Mouse (Mus musculus) stomach, embryonic 14.5 days (tissue): ENCODE measurements at regions not wholly inside any gene's neighbourhood (a gene's known extent, or its start where the extent isn't known, plus 50 kb on each side); places are given as distances from the start of the nearest gene placed in this dataset.
A peak's percentile ranks its signal among the peaks of the same experiment; 100 is the strongest.

Experiments
- ATAC-seq: fragments of 200-750 bp; cut with Nextera tagmentation; 2 replicates; pipeline ENCODE4 v1.8.0; 2017; ENCODE audit warnings: low read depth, moderate TSS enrichment; ENCODE audit not compliant: insufficient number of reproducible peaks, insufficient read depth, low FRiP score
- H3K27ac ChIP-seq: fragments of 300-500 bp; sonication (generic); 2 replicates; pipeline ENCODE4 v1.5.1; 2014; ENCODE audit warnings: mild to moderate bottlenecking, low read length, moderate library complexity, mixed read lengths
- H3K27me3 ChIP-seq: fragments of 300-500 bp; sonication (generic); 2 replicates; pipeline ENCODE4 v1.6.1; 2014; ENCODE audit warnings: low read length, control low read depth, mixed read lengths; ENCODE audit not compliant: control insufficient read depth, insufficient read depth
- H3K36me3 ChIP-seq: fragments of 300-500 bp; sonication (generic); 2 replicates; pipeline ENCODE4 v1.6.1; 2014; ENCODE audit warnings: mild to moderate bottlenecking, control low read depth, low read length, moderate library complexity, mixed read lengths; ENCODE audit not compliant: control insufficient read depth, insufficient read depth
- H3K4me1 ChIP-seq: fragments of 300-500 bp; sonication (generic); 2 replicates; pipeline ENCODE4 v1.6.1; 2014; ENCODE audit warnings: low read length, control low read depth, mixed read lengths; ENCODE audit not compliant: control insufficient read depth, insufficient read depth
- H3K4me2 ChIP-seq: fragments of 300-500 bp; sonication (generic); replicated peaks from 2 replicates; pipeline ENCODE4 v1.6.1; 2014; ENCODE audit warnings: low read depth, low read length, control low read depth
- H3K4me3 ChIP-seq: fragments of 300-500 bp; sonication (generic); 2 replicates; pipeline ENCODE4 v1.5.1; 2014; ENCODE audit warnings: low read depth, low read length, control low read depth
- H3K9ac ChIP-seq: fragments of 300-500 bp; sonication (generic); replicated peaks from 2 replicates; pipeline ENCODE4 v1.6.1; 2014; ENCODE audit warnings: low read depth, mild to moderate bottlenecking, control low read depth, low read length, moderate library complexity, mixed read lengths
- H3K9me3 ChIP-seq: fragments of 300-500 bp; sonication (generic); 2 replicates; pipeline ENCODE4 v1.6.1; 2016; ENCODE audit warnings: low read depth, low read length, control low read depth; ENCODE audit not compliant: control insufficient read depth
- WGBS: fragments of 180-500 bp; shearing (Covaris S2); extraction: QIAGEN DNeasy Blood & Tissue Kit; methylation state at CpG from one replicate; pipeline ENCODE4 v1.1.7; 2014; 5-methylcytosine and 5-hydroxymethylcytosine counted together

DNA sequence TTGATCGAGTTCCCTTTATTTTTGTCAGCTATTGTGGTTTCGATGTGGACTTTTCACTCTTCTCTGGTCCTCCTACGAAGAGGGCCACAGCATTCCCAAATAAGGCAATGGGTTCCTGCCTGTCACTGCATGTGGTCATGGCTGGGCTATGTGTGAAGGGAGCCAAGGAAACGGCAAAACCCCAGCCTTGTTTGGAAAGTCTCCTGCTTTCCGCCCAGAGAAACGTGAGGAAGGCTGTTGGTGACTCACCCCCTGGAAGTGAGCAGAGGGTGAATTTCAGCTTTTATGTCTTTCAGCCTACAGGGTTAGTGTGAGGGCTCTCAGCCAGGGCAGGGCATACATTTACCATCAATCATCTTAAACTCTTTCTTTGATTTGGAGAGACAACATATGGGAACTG, 76.3 kb upstream of the Egfl6 start:
- Histone ChIP-seq H3K4me1 (no peaks in the 10 kb centered on the region), H3K9me3 (no peaks in the 10 kb centered on the region), H3K36me3 (no peaks in the 10 kb centered on the region), H3K27me3 (no peaks in the 10 kb centered on the region), H3K9ac (no peak overlapping the region), H3K4me3 (no peak overlapping the region), H3K4me2 (no peak overlapping the region), H3K27ac (peak overlapping the region; percentile 87)
- ATAC-seq: peak; percentile 74
- 38% methylated on average over 6 of the region's 6 CpGs for WGBS

DNA sequence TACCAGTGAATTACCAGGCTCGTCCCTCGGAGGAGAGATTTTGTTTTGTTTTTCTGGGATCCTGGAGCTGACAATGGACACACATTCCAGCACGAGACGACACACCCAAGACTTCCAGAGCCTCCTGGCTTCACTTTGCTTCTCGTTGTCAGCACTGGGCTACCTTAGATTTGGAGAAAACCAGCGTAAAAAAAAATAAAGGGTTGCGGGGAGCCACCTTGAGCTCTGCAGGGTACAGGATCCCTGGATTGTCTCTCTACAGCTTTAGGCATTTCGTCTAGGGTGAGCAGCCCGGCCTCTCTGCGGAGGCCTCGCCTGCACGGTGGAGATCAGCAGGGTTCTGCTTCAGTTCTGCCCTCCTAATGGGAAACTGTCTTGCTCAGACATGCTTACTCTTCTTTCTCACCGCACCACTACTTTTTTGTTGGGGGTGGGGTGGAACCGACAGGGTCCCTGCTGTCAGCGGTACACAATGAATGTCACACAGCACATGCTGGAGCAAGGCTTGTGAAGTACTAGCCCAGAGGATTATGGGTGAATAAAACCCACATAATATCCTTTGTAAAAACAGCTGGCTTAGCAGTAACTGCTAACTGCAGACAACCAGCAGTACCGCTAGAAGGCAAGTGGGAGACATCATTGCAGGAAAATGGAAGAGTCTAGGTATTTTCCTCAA, 75.7 kb upstream of the Egfl6 start:
- no peaks in the 10 kb centered on the region for H3K36me3 ChIP-seq
- H3K9me3 ChIP-seq: no peaks in the 10 kb centered on the region
- peak overlapping the region; percentile 87 for H3K27ac ChIP-seq
- H3K4me2 ChIP-seq: 0 out of 2 replicates have a peak overlapping the region, but pooled peaks have one; percentile 13
- no peaks in the 10 kb centered on the region for H3K4me1 ChIP-seq
- ATAC-seq: peak; percentile 75
- no peak overlapping the region for H3K4me3 ChIP-seq
- no peaks in the 10 kb centered on the region for H3K27me3 ChIP-seq
- no peak overlapping the region for H3K9ac ChIP-seq
- WGBS: 21% methylated on average over 16 of the region's 16 CpGs

DNA sequence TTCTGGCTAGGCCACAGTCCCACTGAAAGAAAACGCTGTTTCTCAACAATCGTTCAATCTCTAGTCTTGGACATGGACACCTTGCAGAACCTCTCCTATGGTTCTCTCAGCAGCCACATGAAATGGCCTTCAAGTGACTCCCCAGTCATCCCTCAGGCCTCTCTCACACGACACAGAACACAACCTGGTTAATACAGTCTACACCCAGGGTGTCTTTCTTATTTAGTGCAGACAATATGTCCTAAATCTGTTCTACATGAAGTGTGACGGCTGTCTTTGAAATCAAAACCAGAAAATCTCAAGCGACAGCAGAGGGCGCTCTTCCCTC, 75.2 kb upstream of the Egfl6 start:
- whole genome bisulfite sequencing: 32% methylated on average over 6 of the region's 6 CpGs
- no peak overlapping the region for H3K4me3 ChIP-seq
- ATAC-seq: no peak
- no peak overlapping the region for H3K4me2 ChIP-seq
- H3K27me3 ChIP-seq: no peaks in the 10 kb centered on the region
- H3K9me3 ChIP-seq: no peaks in the 10 kb centered on the region
- no peaks in the 10 kb centered on the region for H3K36me3 ChIP-seq
- no peak overlapping the region for H3K9ac ChIP-seq
- peak overlapping the region; percentile 87 for H3K27ac ChIP-seq
- H3K4me1 ChIP-seq: no peaks in the 10 kb centered on the region

DNA sequence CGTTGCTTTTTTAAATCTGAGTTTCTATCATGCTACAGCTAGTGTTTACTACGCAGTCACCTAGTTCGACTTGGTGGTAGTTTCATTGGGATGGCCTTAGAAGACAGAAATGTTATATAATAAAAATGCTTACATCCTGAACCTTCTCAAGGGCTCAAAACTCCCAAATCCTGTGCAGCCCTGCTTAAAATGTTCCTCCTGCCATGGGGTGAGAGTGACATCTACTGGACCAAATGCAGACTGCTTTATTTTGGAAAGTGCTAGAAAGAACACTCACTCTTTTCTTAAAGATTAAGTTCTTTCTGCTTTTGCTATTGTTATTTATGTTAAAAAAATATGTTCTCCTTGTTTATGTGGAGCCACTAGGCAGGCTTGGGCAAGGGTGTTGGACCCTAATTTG, 66.9 kb upstream of the Egfl6 start:
- H3K4me1 ChIP-seq: no peaks in the 10 kb centered on the region
- no peak for ATAC-seq
- no peaks in the 10 kb centered on the region for H3K27me3 ChIP-seq
- H3K9ac ChIP-seq: no peak overlapping the region
- H3K4me2 ChIP-seq: no peak overlapping the region
- 57% methylated on average over 3 of the region's 3 CpGs for WGBS
- no peak overlapping the region for H3K27ac ChIP-seq
- H3K9me3 ChIP-seq: no peaks in the 10 kb centered on the region
- no peak overlapping the region for H3K4me3 ChIP-seq
- no peaks in the 10 kb centered on the region for H3K36me3 ChIP-seq

DNA sequence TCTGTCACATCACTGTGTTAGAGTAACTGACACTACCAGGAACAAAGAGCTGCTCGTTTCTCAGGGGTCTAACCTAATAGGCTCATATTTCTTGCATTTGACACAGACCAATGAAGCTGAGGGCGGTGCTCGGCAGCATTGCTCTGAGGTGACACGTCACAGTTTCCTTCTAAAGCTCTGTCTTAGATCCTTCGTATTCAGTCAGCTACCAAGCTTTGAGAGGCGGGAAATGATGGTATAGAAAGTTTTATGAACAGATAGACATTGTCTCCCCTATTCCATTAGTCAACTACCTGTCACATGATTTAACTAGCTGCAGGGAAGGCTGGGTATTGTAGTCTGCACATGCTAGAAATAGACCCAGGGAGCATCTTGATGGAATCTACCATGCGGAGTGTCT, 60.2 kb upstream of the Egfl6 start:
- 43% methylated on average over 7 of the region's 7 CpGs for WGBS
- no peaks in the 10 kb centered on the region for H3K9me3 ChIP-seq
- no peak overlapping the region for H3K9ac ChIP-seq
- H3K36me3 ChIP-seq: no peaks in the 10 kb centered on the region
- no peaks in the 10 kb centered on the region for H3K4me1 ChIP-seq
- H3K4me2 ChIP-seq: peak overlapping the region; percentile 22; the same call in 1 of the 2 replicates
- no peak overlapping the region for H3K4me3 ChIP-seq
- ATAC-seq: no peak
- no peak overlapping the region for H3K27ac ChIP-seq
- H3K27me3 ChIP-seq: no peaks in the 10 kb centered on the region

DNA sequence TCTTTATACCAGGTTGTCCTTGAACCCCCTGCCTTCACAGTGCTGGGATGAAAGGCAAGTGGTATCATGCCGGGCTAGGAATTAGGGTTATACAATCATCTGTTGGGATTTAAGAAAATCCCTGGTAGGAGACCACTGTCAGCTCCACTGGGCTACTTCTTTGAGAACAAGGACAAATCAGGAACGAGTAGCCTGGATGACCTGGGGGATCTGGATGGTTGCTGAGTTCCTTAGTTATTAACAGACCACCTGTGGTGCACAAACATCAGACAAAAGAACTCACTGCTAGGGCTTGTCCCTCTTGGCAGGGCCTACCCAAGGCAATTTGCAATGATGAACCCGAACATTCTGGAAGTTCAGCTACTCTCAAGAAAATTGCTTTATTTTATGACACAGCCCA, 55.7 kb upstream of the Egfl6 start:
- H3K4me3 ChIP-seq: no peak overlapping the region
- no peak overlapping the region for H3K9ac ChIP-seq
- H3K27me3 ChIP-seq: no peaks in the 10 kb centered on the region
- H3K27ac ChIP-seq: no peak overlapping the region
- 58% methylated on average over 3 of the region's 3 CpGs for WGBS
- no peaks in the 10 kb centered on the region for H3K9me3 ChIP-seq
- ATAC-seq: no peak
- H3K4me1 ChIP-seq: no peaks in the 10 kb centered on the region
- no peak overlapping the region for H3K4me2 ChIP-seq
- no peaks in the 10 kb centered on the region for H3K36me3 ChIP-seq

DNA sequence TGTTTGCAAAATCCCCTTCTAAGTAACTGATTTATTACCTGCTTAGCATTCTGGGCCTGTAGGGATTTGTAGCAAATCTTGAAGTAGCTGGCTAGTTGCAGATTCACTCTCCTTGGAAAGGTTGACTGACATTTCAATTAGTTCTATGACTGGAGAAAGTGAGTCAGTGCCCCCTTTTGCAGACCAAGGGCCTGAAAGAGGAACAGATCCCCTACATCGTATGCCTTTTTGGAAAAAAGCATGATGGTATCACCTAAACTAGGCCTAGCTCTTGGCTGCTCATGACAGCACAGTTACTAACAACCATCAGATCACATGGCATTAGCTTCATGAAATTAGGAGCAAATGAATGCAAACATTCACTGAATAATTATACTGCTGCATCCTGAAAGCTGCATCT, 54.7 kb upstream of the Egfl6 start:
- H3K4me1 ChIP-seq: no peaks in the 10 kb centered on the region
- no peaks in the 10 kb centered on the region for H3K27me3 ChIP-seq
- H3K4me2 ChIP-seq: no peak overlapping the region
- no peaks in the 10 kb centered on the region for H3K36me3 ChIP-seq
- ATAC-seq: no peak
- no peak overlapping the region for H3K9ac ChIP-seq
- WGBS: 87% methylated on average over 1 of the region's 1 CpGs
- no peaks in the 10 kb centered on the region for H3K9me3 ChIP-seq
- no peak overlapping the region for H3K4me3 ChIP-seq
- no peak overlapping the region for H3K27ac ChIP-seq
